Mouse (Mus musculus) stomach, postnatal 0 days (tissue): ENCODE data around the gene 1700030K09Rik. TPM values are rescaled to one million over a fixed set of nuclear protein-coding genes. Genes with fewer than 3 reads are reported as not detected.

Experiments
- ATAC-seq: fragments of 200-750 bp; cut with Nextera tagmentation; 2 replicates; pipeline ENCODE4 v1.8.0; 2017; ENCODE audit not compliant: low FRiP score, low TSS enrichment
- DNase-seq: peaks from one replicate; pipeline ENCODE4 v3.0.0-alpha.2; 2016; ENCODE audit warnings: low spot score
- H3K27ac ChIP-seq: fragments of 300-500 bp; sonication (generic); replicated peaks from 2 replicates; pipeline ENCODE4 v1.5.1; 2014; ENCODE audit warnings: mild to moderate bottlenecking, control low read depth
- H3K27me3 ChIP-seq: fragments of 300-500 bp; sonication (generic); 2 replicates; pipeline ENCODE4 v1.6.1; 2014; ENCODE audit warnings: low read length; ENCODE audit not compliant: control insufficient read depth, insufficient read depth
- H3K36me3 ChIP-seq: fragments of 300-500 bp; sonication (generic); 2 replicates; pipeline ENCODE4 v1.6.1; 2014; ENCODE audit warnings: low read length, mixed read lengths; ENCODE audit not compliant: control insufficient read depth, insufficient read depth
- H3K4me1 ChIP-seq: fragments of 300-500 bp; sonication (generic); replicated peaks from 2 replicates; pipeline ENCODE4 v1.6.1; 2014; ENCODE audit warnings: antibody characterized with exemption; ENCODE audit not compliant: control insufficient read depth, insufficient read depth
- H3K4me2 ChIP-seq: fragments of 300-500 bp; sonication (generic); replicated peaks from 2 replicates; pipeline ENCODE4 v1.6.1; 2014; ENCODE audit warnings: low read depth, mild to moderate bottlenecking, control low read depth, moderate library complexity
- H3K4me3 ChIP-seq: fragments of 300-500 bp; sonication (generic); 2 replicates; pipeline ENCODE4 v1.5.1; 2014; ENCODE audit warnings: low read depth, low read length, control low read depth
- H3K9ac ChIP-seq: fragments of 300-500 bp; sonication (generic); 2 replicates; pipeline ENCODE4 v1.6.1; 2014; ENCODE audit warnings: mild to moderate bottlenecking, low read length, control low read depth, mixed read lengths
- H3K9me3 ChIP-seq: fragments of 300-500 bp; sonication (generic); 2 replicates; pipeline ENCODE4 v1.6.1; 2016; ENCODE audit warnings: low read length; ENCODE audit not compliant: control insufficient read depth
- CTCF ChIP-seq: IDR thresholded peaks from 2 replicates; pipeline ENCODE4 v1.5.1; 2016; ENCODE audit warnings: antibody characterized with exemption, low read depth, mild to moderate bottlenecking, moderate library complexity
- EP300 ChIP-seq: optimal IDR thresholded peaks from 2 replicates; pipeline ENCODE3; 2016; ENCODE audit warnings: antibody characterized with exemption
- WGBS: fragments of 180-500 bp; shearing (Covaris S2); extraction: QIAGEN DNeasy Blood & Tissue Kit; methylation state at CpG from one replicate; pipeline ENCODE4 v1.1.7; 2014; 5-methylcytosine and 5-hydroxymethylcytosine counted together
- polyA plus RNA-seq: library from polyadenylated mRNA; unstranded; fragments of >200 nt; fragmentation: Nextera tagmentation; extraction: Ambion mirVana; gene quantifications from 2 replicates; pipeline ENCODE4 v1.2.1, GENCODE M21; 2015

The 1700030K09Rik gene
- polyA plus RNA-seq, 1 experiment from 2014 or later = 4.2 TPM

DNA sequence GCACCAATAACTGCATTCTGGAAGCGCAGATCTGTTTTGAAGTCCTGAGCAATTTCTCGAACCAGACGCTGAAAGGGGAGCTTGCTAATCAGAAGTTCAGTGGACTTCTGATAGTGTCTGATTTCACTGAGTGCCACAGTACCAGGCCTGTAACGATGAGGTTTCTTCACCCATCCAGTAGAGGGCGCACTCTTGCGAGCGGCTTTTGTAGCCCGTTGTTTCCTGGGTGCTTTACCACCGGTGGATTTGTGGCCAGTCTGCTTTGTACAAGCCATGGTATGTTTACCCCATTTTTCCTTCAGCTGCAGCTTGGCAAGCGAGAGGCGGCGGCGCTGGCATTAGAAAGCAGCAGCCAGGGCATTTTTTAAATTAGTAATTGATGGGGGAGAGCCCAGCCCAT is 14.0 kb upstream of the 1700030K09Rik start:
- Histone ChIP-seq H3K9me3 (no peaks in the 10 kb centered on the region), H3K27ac (no peak overlapping the region), H3K27me3 (no peaks in the 10 kb centered on the region), H3K9ac (no peak overlapping the region), H3K4me2 (no peak overlapping the region), H3K36me3 (no peaks in the 10 kb centered on the region), H3K4me1 (no peaks in the 10 kb centered on the region), H3K4me3 (no peak overlapping the region)
- DNase-seq = peak; percentile 37
- ATAC-seq = no peak
- 50% methylated on average over 13 of the region's 13 CpGs for WGBS
- TF ChIP-seq EP300 = no peak
- TF ChIP-seq CTCF = peak; percentile 76

GRCm38 (mm10) chr8:72434952-72435351 is 8.7 kb upstream of the 1700030K09Rik start:
- H3K27ac ChIP-seq = no peak overlapping the region
- no peaks in the 10 kb centered on the region for H3K27me3 ChIP-seq
- H3K9ac ChIP-seq = no peak overlapping the region
- ATAC-seq (peak; percentile 62; the same call in 1 of the 2 replicates), DNase-seq (peak; percentile 77)
- H3K36me3 ChIP-seq = no peaks in the 10 kb centered on the region
- no peaks in the 10 kb centered on the region for H3K4me1 ChIP-seq
- WGBS = 18% methylated on average over 2 of the region's 2 CpGs
- TF ChIP-seq CTCF (no peak), EP300 (no peak)
- no peaks in the 10 kb centered on the region for H3K9me3 ChIP-seq
- H3K4me3 ChIP-seq = no peak overlapping the region
- no peak overlapping the region for H3K4me2 ChIP-seq

GRCm38 (mm10) chr8:72438248-72439015 is 5.2 kb upstream of the 1700030K09Rik start:
- ATAC-seq (peak; percentile 93), DNase-seq (peak; percentile 75)
- Histone ChIP-seq H3K27ac (peak overlapping the region; percentile 24; the same call in 1 of the 2 replicates), H3K4me3 (no peak overlapping the region), H3K9me3 (no peaks in the 10 kb centered on the region), H3K36me3 (no peaks in the 10 kb centered on the region), H3K27me3 (no peaks in the 10 kb centered on the region), H3K9ac (no peak overlapping the region), H3K4me2 (no peak overlapping the region), H3K4me1 (no peaks in the 10 kb centered on the region)
- WGBS = 62% methylated on average over 8 of the region's 8 CpGs
- TF ChIP-seq EP300 (no peak), CTCF (no peak)

DNA sequence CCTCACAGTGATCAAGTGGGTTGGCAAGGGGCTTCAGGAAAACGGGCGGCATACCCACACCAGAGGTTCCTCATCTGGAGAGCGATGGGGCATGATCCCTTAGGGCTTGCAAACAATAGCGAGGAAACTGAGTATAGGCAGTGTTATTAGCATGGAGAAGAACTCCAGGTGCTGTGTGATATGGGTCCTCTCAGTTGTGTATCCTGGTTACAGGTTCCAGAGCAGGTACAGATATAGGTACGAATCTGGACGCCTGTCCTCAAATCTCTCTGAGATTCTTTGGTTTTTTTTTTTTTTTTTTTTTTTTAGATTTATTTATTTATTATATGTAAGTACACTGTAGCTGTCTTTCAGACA is 292 bp downstream of the 1700030K09Rik start:
- Histone ChIP-seq H3K4me2 (peak overlapping the region; percentile 50), H3K9ac (peak overlapping the region; percentile 56), H3K4me1 (no peaks in the 10 kb centered on the region), H3K36me3 (no peaks in the 10 kb centered on the region), H3K4me3 (peak overlapping the region; percentile 31), H3K27ac (0 out of 2 replicates have a peak overlapping the region, but pooled peaks have one; percentile 63), H3K9me3 (no peaks in the 10 kb centered on the region), H3K27me3 (no peaks in the 10 kb centered on the region)
- 32% methylated on average over 6 of the region's 6 CpGs for WGBS
- ATAC-seq = peak; percentile 39; the same call in 1 of the 2 replicates
- TF ChIP-seq CTCF (no peak), EP300 (no peak)
- DNase-seq = no peak

GRCm38 (mm10) chr8:72445071-72445470 is 1.4 kb downstream of the 1700030K09Rik start:
- H3K9me3 ChIP-seq = no peaks in the 10 kb centered on the region
- ATAC-seq (no peak), DNase-seq (no peak)
- no peak overlapping the region for H3K27ac ChIP-seq
- H3K4me1 ChIP-seq = no peaks in the 10 kb centered on the region
- TF ChIP-seq CTCF (no peak), EP300 (no peak)
- no peak overlapping the region for H3K9ac ChIP-seq
- no peak overlapping the region for H3K4me2 ChIP-seq
- WGBS = 93% methylated on average over 6 of the region's 6 CpGs
- no peaks in the 10 kb centered on the region for H3K27me3 ChIP-seq
- peaks cover 4% of the 10 kb centered on the region; the same call in 1 of the 2 replicates for H3K36me3 ChIP-seq
- H3K4me3 ChIP-seq = no peak overlapping the region

- no peak for ATAC-seq
- peaks cover 14% of the 10 kb centered on the region; the same call in 1 of the 2 replicates for H3K36me3 ChIP-seq
Observed at GRCm38 (mm10) chr8:72451516-72451915, 7.8 kb downstream of the 1700030K09Rik start.

More at GRCm38 (mm10) chr8:72451516-72451915, 7.8 kb downstream of the 1700030K09Rik start:
- Histone ChIP-seq H3K9ac (0 out of 2 replicates have a peak overlapping the region, but pooled peaks have one; percentile 23), H3K4me2 (no peak overlapping the region), H3K27me3 (no peaks in the 10 kb centered on the region), H3K9me3 (no peaks in the 10 kb centered on the region), H3K4me1 (no peaks in the 10 kb centered on the region), H3K27ac (no peak overlapping the region), H3K4me3 (no peak overlapping the region)
- WGBS = 61% methylated on average over 8 of the region's 8 CpGs
- no peak for DNase-seq
- TF ChIP-seq CTCF (no peak), EP300 (no peak)
